Mouse (Mus musculus): ENCODE data around the gene Gm49450.
"Not testable (repeated sequence)": the region's sequence is repeated elsewhere in the genome, so short reads cannot be mapped to it uniquely, and the experiment has no call there.

The Gm49450 gene

DNA sequence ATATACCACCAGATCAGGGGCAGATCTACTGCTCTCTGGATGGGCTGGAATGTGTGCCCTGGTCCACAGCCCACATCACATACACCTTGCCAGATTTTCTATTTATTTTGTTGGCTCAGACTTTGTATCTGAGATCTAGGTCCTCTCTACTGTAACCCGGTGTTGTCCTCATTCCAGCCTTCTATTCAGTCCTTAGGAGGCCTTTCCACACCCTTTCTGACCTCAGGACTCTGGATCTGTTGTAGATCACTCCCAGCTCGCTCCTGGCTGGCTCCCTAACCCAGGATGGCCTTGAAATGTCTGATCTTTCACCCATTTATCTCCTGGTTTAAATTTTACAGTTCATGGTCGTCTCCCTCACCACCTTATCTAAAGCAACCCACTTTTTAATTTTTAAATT is 28.7 kb downstream of the Gm49450 start:
- DNase-seq (ENCODE audit: low spot score), result no peak

DNA sequence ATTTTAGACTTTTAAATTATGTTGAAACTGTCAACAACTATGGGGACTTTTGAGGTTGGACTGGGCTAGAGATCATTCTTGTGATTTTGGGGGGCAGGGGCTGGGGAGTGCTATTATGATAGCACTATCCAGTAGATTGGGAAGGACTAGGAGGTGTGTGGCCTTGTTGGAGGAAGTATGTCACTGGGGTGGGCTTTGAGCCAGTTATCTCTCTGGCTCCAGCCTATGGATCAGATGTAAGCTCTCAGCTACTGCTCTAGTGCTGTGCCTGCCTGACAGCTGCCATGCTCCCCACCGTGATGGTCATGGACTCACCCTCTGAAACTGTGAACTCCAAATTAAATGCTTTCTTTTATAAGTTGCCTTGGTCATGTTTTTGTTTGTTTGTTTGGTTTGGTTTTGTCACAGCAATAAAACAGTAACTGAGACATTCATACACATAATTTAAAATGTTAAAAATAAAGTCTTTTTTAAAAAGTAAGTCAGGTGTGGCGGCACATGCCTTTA is 30.3 kb downstream of the Gm49450 start:
- no peak for DNase-seq (ENCODE audit: low spot score)

DNA sequence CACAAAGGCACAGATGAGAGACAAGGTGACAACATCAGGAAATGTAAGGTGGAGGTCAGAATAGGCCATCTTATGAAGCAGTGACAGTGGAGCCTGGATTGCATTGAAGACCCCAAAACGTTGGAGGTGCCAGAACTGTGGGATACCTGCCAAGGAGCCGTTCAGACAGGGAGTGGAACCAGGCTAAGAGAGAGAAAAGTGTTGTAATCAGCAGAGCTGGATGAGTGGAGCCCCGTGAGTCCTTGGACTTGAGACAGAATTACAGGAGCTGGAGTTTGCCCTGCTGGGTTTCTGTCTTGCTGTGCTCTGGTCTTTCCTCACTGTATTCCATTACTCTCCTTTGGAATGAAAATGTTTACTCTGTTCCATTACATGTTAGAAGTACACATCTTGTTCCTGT is 30.8 kb downstream of the Gm49450 start:
- no peak for DNase-seq (ENCODE audit: low spot score)

DNA sequence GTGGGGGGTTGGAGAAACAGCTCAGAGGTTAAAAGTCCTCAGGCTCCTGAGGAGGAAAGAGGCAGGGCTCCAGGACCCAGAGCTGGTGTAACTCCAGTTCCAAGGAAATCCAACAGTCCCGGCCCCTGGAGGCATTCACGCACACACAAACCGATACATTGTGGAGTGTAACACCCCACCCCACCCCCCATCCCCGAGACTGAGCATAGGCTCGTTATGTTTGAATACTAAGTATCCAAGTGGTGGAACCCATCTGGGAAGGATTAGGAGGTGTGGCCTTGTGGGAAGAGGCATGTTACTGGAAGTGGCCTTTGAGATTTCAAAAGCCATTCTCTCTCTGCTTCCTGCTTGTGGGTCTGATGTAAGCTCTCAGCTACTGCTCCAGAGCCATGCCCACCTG is 31.8 kb downstream of the Gm49450 start:
- no peak for DNase-seq (ENCODE audit: low spot score)

DNA sequence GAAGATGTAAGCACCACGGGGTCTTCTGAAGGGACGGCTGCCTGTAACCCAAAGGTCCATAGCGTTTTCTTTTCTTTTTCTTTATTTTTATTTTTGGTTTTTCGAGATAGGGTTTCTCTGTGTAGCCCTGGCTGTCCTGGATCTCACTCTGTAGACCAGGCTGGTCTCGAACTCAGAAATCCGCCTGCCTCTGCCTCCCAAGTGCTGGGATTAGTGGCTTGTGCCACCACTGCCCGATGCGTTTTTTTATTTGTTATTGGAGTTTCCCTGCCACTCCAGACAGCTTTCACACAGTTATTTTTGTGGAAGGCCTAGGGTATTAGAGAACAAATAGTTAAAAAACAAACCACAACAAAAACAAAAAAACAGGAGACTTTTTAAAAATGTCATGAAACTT is 34.9 kb downstream of the Gm49450 start:
- not testable (repeated sequence) for DNase-seq (ENCODE audit: low spot score)

DNA sequence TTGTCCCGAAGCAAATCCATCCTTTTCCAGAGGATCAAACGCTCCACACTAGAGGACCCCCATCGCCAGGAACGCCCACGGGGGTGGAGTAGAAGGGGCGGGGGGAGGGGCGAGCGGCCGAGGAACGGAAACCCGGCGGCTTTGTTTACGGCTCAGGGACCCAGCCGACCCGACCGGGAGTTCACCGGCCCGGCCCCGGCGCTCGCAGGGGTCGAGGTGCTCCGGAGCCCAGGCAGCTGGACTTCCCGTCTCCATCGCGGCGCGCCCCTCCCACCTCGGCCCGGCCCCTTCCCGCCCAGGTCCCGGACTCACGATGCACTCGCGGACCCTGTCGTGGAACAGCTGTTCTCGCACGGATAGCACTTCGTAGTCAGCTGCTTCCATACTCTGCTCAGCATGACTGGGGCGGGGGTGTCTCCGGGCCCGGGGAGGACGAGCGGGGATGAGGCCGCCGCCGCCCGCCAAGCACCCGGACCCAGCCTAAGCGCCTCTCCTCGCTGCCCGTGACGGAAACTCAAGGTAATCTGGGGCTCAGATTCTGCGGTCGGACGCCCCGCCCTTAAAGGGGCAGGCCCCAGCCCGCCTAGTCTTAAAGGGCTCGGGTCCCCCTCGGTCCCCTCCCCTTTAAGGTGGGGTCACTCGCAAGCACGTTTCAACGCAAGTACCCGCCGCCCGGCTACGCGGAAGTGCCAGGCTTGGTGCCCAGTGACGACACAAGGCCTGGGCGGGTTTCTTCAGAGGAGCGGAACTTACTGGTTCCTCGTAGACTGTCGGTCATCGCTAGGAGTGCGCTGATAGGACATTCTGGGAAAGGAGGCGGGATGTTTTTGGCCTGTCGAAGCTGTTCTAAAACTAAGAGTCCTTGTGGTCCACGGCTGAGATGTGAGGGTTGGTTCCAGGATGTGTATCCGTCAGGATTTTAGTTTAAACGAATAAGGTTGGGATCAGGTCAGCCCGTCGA is 35.5 kb downstream of the Gm49450 start, which contains the start of gene Lmbr1l:
TSS of gene Lmbr1l (minus strand) at position 694 of the 961 bp plus-strand sequence.
- DNase-seq (ENCODE audit: low spot score), result peak; percentile 100

DNA sequence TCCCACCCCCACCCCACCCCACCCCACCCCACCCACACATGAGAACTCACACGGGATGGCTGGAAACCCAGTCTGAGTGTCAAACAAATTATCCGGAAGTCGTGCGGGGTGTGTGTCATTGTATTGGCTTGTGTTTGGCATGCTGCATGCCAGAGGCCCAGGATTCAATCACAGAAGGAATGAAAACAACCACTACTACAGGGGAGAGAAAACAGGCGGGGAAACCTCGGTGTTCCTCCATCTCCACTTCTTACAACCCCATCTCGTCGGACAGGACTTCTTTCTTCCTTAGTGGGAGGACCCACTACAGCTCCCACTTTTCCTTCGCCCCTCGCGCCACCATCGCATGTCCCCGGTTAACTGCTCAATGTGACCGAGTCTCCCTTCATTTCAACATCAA is 36.3 kb downstream of the Gm49450 start:
- DNase-seq (ENCODE audit: low spot score), result peak; percentile 61

DNA sequence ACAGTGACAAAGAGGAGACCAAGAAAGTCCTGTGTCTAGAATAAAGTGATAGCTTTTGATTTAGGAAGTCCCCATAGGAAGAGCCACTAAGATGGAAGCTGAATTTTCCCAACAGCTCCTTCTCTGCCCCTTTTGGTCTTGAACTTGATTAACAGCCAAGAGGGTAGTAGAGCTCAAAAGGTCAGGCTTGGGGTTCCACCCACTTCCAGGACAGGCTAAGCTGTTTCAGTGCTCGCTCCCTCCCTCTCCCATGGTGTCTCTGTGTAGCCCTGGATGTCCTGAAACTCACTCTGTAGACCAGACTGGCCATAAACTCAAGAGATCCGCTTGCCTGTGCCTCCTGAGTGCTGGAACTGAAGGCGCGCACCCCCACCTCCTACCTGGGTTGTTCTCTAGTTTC is 37.3 kb downstream of the Gm49450 start:
- DNase-seq (ENCODE audit: low spot score), result no peak

DNA sequence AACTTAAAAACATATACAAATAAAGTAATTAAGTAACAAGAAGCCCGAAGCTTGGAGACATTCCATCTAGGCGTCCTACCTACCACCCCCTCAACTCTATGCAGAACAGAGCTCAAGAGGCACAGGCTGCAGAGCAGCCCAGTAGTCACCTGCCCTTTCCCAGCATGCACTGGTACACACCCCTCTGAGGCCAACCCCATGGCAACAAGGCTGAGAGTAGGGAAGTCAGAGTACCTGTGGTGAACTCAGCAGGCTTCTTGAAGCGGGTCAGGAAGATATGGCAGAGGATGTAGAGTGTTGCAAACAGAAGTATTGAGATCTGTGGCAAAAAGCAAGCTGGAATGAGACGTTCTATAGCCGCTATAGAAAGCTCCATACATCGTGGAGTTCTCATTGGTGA is 38.4 kb downstream of the Gm49450 start:
- no peak for DNase-seq (ENCODE audit: low spot score)

DNA sequence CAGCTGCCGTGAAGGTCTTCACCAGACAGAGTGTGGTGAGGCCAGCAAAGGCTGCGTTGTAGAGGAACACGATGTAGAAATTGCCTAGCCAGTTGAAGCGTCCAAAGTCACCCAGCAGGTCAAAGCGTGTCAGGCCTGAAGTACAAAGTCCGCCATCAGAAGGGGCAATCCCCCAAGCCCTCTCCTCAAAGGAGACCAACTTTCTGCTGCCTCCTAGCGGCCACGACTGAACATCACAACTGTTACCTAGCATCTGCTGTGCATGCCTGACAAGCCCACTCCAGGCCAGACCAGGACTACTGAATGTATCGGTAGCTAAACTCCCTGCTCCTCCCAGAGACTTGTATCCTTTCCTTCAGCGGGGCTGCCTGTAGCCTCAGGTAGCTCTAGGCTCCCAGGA is 48.7 kb downstream of the Gm49450 start:
- peak; percentile 72 for DNase-seq (ENCODE audit: low spot score)

DNA sequence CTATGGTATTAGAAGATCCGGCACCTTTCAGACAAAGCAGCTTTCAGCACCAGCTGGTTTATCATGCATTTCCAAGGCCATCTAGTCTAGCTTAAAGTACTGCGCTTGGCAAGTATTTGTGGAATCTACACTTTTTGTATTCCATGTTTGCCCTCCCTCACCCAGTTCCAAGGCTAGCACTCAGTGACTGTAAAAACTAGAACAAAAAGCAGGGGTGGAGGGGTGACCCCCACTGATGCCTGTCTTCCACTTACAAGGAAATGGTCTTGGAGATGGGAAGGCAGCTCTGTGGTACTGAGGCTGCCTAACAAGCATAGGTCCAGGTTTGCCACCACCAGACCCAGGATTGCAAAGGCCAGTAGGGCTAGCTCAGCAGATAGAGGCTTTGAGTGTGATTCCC is 50.8 kb downstream of the Gm49450 start:
- DNase-seq (ENCODE audit: low spot score), result no peak

DNA sequence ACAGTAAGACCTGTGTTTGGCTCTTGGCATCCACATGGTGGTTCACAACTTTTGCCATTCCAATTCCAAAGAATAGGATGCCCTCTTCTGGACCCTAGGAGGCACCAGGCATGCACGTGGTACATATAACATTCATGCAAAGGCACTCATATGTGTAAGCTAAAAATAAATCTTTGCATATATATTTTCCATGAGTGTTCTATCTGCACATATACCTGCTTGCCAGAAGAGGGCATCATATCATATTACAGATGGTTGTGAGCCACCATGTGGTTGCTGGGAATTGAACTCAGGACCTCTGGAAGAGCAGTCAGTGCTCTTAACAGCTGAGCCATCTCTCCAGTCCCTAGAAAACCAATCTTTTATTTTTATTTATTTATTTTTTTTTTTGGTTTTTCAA is 51.8 kb downstream of the Gm49450 start:
- no peak for DNase-seq (ENCODE audit: low spot score)

DNA sequence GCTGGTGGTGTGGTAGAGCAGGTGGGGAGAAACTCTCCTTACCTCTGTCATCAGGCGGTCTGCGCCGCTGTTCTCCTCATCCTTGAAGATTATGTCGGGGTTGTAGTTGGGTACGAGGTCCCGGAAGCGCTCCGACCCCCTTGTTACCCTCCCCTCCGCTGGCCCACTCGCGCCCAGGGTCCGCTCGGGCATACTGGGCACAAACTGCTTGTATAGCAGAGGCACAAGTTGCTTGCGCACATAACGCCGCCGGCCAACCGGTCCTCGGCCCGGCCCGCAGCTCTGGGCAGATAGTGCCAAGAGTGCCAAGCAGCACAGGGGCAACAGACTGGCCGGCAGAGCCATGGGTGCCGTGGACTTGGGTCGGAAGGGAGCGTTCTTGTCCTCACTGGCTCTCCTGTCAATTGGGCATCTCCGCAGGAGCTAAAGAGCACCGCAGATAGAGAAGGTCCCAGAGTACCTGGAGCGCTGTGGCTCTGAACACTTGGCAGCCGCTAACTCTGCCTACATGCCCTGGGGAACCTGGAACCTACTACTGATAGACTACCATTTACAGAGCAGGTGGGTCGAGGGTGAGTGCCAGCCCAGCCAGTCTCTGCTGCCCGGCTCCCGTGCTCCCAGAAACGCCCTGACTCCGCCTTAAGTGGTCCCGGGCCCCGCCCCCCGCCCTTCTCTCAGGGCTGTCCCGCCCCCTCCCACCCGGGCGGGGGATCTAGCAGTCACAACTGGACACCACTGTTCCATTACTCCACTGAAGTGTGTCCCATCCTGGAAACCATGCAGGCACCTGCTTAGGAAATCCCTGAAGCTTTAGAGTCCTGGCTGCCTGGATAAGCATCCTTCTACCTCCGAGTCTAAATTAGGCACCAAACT is 55.2 kb downstream of the Gm49450 start, which contains the start of gene Dhh:
TSS of gene Dhh (minus strand) at position 613 of the 873 bp plus-strand sequence.
- DNase-seq (ENCODE audit: low spot score), result peak; percentile 60

DNA sequence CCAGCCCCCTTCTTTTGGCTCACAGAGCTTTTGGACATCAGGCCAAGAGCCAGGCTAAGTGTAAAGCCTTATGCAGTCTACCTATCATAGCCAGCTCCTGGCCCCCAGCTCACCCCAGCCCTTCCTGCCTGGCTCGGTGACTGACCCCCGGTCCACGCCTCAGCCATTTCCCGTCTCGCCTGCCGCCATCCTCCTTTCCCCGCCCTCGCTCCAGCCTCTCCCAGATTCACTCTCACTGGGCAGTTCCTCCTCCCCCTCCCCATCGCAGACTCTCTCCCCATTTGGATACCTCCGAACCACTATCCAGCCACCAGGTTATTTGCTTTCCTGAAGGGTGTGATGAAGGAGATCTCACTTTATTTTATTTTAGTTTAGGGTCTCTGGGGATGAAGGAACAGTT is 55.9 kb downstream of the Gm49450 start:
- peak; percentile 51 for DNase-seq (ENCODE audit: low spot score)

DNA sequence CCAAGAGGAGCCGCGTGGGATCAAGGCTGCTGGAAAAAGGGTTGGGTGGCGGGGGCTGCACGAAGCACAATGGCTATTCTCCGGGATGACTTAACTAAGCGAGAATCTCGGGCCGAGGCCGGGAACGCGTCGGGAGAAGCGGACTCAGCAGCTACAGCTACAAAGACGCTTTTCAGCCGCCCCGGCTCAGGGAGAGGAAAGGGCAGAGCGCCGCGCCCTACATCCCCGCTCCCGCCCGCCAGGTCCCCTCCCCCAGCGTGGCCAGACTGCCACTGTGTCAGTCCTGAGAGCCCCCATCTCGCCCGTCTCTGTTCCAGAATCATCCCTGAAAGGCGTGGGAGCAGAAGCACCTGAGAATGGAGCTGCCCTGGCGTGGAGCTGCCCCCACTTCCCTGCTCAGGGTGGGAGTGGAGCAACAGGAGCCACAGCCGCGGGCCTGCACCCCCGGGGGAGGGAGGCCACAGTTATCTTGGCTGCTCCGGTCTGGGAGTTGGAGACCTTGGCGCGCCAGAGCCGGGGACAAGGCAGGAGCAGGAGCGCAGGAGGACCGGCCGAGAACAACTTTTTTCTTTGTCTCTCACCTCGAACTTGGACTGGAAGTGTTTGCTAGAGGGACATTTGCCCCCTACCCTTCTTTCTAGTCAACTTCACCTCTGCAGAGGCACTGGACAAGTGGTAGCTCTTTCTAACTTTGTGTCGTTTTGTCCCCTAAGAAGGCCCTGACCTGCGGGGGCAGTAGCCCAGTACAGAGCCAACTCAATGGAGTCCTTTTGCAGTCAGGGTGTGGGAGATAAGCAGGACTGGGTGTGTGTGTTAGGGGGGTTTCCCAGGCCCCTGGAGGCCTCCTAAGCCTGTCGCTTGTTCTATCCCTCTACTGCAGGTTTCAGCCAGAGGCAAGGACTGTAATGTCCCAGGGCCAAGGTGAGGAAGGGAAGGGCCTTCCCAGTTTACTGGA is 57.4 kb downstream of the Gm49450 start:
- peak; percentile 86 for DNase-seq (ENCODE audit: low spot score)

DNA sequence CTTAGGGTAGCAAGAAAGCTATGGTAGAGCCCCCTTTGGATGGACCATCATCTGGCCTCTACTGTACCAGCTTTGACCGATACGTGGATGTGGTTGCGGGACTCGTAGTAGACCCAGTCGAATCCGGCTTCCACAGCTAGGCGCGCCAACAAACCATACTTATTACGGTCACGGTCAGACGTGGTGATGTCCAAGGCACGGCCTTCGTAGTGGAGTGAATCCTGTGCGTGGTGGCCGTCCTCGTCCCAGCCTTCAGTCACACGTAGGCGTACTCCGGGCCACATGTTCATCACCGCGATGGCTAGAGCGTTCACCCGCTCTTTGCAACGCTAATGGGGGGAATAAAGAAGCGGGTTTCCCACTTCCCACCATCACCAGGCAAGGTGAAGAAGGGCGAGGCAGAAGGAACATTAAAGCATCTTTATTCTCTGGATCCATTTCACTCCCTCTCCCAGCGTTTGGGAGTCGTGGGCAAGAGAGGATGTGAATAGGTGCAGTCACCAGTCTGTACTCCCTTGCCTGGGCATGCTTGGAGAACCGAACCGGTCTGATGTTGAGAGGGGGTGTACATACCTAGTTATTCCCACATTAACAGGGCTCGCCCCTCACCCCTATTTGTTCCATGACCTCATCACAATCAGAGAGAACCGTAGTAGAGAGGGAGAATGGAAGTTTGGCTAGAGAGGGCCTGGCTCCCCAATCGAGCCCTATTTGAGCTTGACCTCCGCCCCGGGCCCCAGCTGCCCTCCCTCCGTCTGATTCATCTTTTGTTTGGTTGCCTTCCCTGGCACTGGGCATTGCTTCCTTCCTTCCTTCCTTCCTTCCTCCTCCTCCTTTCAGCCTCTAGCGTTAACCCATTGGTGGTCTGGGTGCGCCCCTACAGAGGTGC is 58.4 kb downstream of the Gm49450 start:
- DNase-seq (ENCODE audit: low spot score), result peak; percentile 42

DNA sequence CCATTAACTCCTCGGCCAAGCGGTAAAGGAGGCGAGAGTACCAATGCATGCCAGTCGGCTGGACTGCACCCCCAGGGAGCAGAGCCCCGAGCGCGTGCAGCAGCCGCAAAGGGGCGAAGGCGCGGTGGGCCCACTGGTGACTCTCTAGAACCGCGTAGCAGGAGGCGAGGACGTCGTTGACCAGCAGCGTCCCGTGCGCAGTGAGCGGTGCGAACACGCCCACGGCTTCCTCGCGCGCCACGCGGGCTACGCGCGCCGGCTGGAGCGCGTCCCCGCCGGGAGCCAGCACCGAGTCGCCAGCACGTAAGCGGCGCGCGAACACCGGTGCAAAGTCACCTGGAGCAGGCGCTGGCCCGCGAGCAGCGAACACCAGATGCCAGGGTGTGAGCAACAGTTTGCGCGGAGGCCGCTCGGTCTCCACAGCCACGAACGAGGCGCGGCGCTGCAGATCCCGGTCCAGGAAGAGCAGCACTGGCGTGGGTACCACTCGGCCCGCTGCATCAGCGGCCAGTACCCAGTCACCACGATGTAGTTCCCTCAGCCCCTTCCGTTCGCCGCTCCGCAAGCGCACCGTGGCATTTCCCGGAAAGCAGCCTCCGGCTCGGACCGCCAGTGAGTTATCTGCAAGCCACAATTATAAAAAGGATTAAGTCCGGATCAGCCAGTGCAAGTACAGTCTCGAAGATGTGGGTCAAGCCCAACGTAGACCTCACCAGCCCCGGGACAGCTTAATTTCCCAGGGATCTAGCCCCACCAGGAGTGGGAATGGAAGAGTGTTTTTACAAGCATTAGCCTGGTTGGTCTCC is 59.2 kb downstream of the Gm49450 start, which contains the start of gene Rhebl1:
TSS of gene Rhebl1 (minus strand) at position 601 of the 806 bp plus-strand sequence.
- peak; percentile 56 for DNase-seq (ENCODE audit: low spot score)

DNA sequence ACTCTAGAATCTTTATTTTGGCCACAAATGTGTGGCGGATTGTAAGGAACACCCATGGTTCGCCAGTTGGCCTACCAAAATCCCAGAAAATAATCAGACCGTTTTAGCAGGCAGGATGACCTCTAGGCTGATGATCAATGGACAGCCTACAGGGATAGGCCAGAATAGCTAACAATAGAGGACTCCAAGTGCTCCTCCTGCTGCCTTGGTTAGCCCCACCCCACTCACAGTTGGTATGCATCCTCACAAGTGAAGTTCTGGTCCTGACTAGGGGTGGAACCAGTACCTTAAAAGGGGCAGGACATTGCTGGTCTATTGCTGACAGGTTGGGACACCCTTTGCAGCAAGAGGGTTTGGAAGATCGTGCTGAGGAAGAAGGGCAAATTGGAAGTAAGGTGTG is 60.3 kb downstream of the Gm49450 start:
- no peak for DNase-seq (ENCODE audit: low spot score)

DNA sequence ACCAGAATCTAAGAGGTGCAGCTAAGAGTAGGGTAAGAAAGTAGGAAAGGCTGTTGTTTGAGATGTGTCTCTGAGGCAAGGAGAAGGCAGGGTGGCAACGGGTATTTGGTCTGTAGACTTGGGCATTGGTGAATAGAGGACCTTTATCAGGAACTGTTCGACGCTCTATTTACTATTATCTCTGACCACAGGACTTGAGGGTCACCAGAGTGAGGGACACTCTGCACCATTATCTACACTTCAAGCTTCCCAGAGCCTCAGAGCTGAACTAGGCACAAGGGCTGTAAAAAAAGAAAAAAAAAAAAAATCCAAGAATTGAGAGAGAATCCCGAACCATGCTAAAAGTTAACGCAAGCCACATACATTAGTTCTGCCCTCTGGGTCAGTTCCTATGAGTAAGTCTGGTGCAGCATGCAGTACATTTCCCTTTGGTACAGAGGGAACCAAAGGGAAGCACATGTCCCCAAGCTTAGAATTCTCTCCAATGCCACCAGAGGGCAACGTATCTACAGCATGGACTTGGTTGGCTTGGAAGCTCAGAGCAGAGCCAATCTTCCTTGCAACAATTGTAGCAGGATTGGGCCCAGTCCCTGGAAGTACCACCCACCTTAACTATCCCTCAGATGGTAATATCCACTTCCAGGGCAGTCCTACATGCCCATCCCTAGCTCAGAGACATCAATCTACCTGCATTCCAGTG is 61.3 kb downstream of the Gm49450 start:
- peak; percentile 94 for DNase-seq (ENCODE audit: low spot score)
